Mouse (Mus musculus) lung, adult 2 months (tissue): Measurements from ENCODE around the gene Rgma.

ENCODE experiments used
- CTCF ChIP-seq: fragments of 200-500 bp; IDR thresholded peaks from 2 replicates; pipeline ENCODE4 v1.5.1; 2011; ENCODE audit warnings: mild to moderate bottlenecking, low read length, control low read depth; ENCODE audit not compliant: insufficient read depth
- POLR2A ChIP-seq: fragments of 200-500 bp; IDR thresholded peaks from 2 replicates; pipeline ENCODE4 v1.6.1; 2011; ENCODE audit warnings: low read depth, mild to moderate bottlenecking, control low read depth, low read length, borderline replicate concordance; ENCODE audit errors: extremely low read depth

GRCm38 (mm10) chr7:73423236-73423635 lies 47.9 kb downstream of the Rgma start:
- TF ChIP-seq POLR2A (no peak), CTCF (no peak)
